Mouse (Mus musculus): ENCODE data around the gene Arl10. TPM values are rescaled to one million over a fixed set of nuclear protein-coding genes. Genes with fewer than 3 reads are reported as not detected.

Gene Arl10
- total RNA-seq (2021) (10 to 100 TPM; 35.4 to 61.7 TPM), polyA plus RNA-seq (2012; rRNA removed) (62.5 and 69.5 TPM in 2 replicates)
- long read RNA-seq, transcript Arl10-201 (4 exons, 1,046 nt): major isoform, 19 of 24 reads
- long read RNA-seq, partial matches to known transcripts: 0 of 24 reads
- long read RNA-seq, other reads (novel, unspliced or antisense): 5 of 24 reads

- DNase-seq: peak; percentile 90
Observed at GRCm38 (mm10) chr13:54574854-54575481, at the start of gene Arl10. Gene Arl10 (plus strand): TSS chr13:54575015.

GRCm38 (mm10) chr13:54527140-54527539, 47.7 kb upstream of the Arl10 start:
- DNase-seq: peak; percentile 80

- no peak for DNase-seq
Observed at GRCm38 (mm10) chr13:54532134-54532533, 42.7 kb upstream of the Arl10 start.

- no peak for DNase-seq
Observed at GRCm38 (mm10) chr13:54548036-54548435, 26.8 kb upstream of the Arl10 start.

- no peak for DNase-seq
Observed at GRCm38 (mm10) chr13:54556176-54556575, 18.6 kb upstream of the Arl10 start.

GRCm38 (mm10) chr13:54556796-54557195, 18.0 kb upstream of the Arl10 start:
- peak; percentile 64 for DNase-seq

- DNase-seq: no peak
Observed at GRCm38 (mm10) chr13:54557652-54558051, 17.2 kb upstream of the Arl10 start.

GRCm38 (mm10) chr13:54559656-54560055, 15.2 kb upstream of the Arl10 start:
- DNase-seq: no peak

GRCm38 (mm10) chr13:54560608-54561007, 14.2 kb upstream of the Arl10 start:
- no peak for DNase-seq

- no peak for DNase-seq
Observed at GRCm38 (mm10) chr13:54562562-54562961, 12.3 kb upstream of the Arl10 start.

GRCm38 (mm10) chr13:54564232-54565200, 10.3 kb upstream of the Arl10 start:
- DNase-seq: no peak

- DNase-seq: peak; percentile 96
Observed at GRCm38 (mm10) chr13:54565201-54565581, 9.6 kb upstream of the Arl10 start, which contains the start of gene 4833439L19Rik. Gene 4833439L19Rik (minus strand): TSS chr13:54565435.

- peak; percentile 54 for DNase-seq
Observed at GRCm38 (mm10) chr13:54565594-54566345, 9.0 kb upstream of the Arl10 start.

- DNase-seq: no peak
Observed at GRCm38 (mm10) chr13:54568380-54568779, 6.4 kb upstream of the Arl10 start.

- DNase-seq: no peak
Observed at GRCm38 (mm10) chr13:54569282-54569681, 5.5 kb upstream of the Arl10 start.

GRCm38 (mm10) chr13:54570736-54571135, 4.1 kb upstream of the Arl10 start:
- DNase-seq: peak; percentile 80

- peak; percentile 72 for DNase-seq
Observed at GRCm38 (mm10) chr13:54571637-54572036, 3.2 kb upstream of the Arl10 start.

GRCm38 (mm10) chr13:54572621-54573020, 2.2 kb upstream of the Arl10 start:
- DNase-seq: no peak

GRCm38 (mm10) chr13:54575489-54575888, 674 bp downstream of the Arl10 start:
- DNase-seq: peak; percentile 62

- DNase-seq: no peak
Observed at GRCm38 (mm10) chr13:54577652-54578507, 3.1 kb downstream of the Arl10 start.

- no peak for DNase-seq
Observed at GRCm38 (mm10) chr13:54581385-54581784, 6.6 kb downstream of the Arl10 start.
